Mouse (Mus musculus) C2C12 (cell line): ENCODE results near the gene Akip1. TPM values are rescaled to one million over a fixed set of nuclear protein-coding genes. Genes with fewer than 3 reads are reported as not detected.
A peak's percentile ranks its signal among the peaks of the same experiment; 100 is the strongest.

Experiments
- H3K27me3 ChIP-seq: one replicate; pipeline ENCODE4 v1.6.1; 2011; ENCODE audit not compliant: control insufficient read depth, insufficient read depth, insufficient read length
- H3K36me3 ChIP-seq: one replicate; pipeline ENCODE4 v1.6.1; 2011; ENCODE audit not compliant: control insufficient read depth, insufficient read depth
- H3K4me3 ChIP-seq: one replicate; pipeline ENCODE4 v1.5.1; 2011; ENCODE audit warnings: mild to moderate bottlenecking, control low read depth; ENCODE audit not compliant: poor library complexity, insufficient read depth, severe bottlenecking
- H3K79me2 ChIP-seq: one replicate; pipeline ENCODE4 v1.6.1; 2011; ENCODE audit not compliant: control insufficient read depth, insufficient read depth
- H3K79me3 ChIP-seq: one replicate; pipeline ENCODE4 v1.6.1; 2011; ENCODE audit warnings: low read depth, control low read depth
- H3ac ChIP-seq: one replicate; pipeline ENCODE3; 2011; ENCODE audit warnings: low read depth; ENCODE audit not compliant: control insufficient read depth, insufficient read length
- CEBPB ChIP-seq: IDR thresholded peaks from one replicate; pipeline ENCODE4 v1.6.1; 2011; ENCODE audit warnings: low read depth, mild to moderate bottlenecking, control low read depth, moderate library complexity
- CTCF ChIP-seq: IDR thresholded peaks from one replicate; pipeline ENCODE4 v1.5.1; 2011; ENCODE audit not compliant: control insufficient read depth, insufficient read depth, insufficient read length
- FOSL1 ChIP-seq: IDR thresholded peaks from one replicate; pipeline ENCODE4 v1.8.0; 2011; ENCODE audit warnings: mild to moderate bottlenecking, low read length; ENCODE audit not compliant: poor library complexity, insufficient read depth, severe bottlenecking
- MAX ChIP-seq: IDR thresholded peaks from one replicate; pipeline ENCODE4 v1.6.1; 2011; ENCODE audit warnings: mild to moderate bottlenecking, control low read depth
- MYOD1 ChIP-seq: IDR thresholded peaks from one replicate; pipeline ENCODE4 v1.6.1; 2011; ENCODE audit warnings: low read depth; ENCODE audit not compliant: control insufficient read depth, insufficient read length
- MYOG ChIP-seq: IDR thresholded peaks from one replicate; pipeline ENCODE4 v1.6.1; 2011; ENCODE audit not compliant: control insufficient read depth, insufficient read length; ENCODE audit errors: extremely low read depth
- USF1 ChIP-seq: IDR thresholded peaks from one replicate; pipeline ENCODE4 v1.6.1; 2011; ENCODE audit warnings: low read depth, mild to moderate bottlenecking, control low read depth, moderate library complexity
- polyA plus RNA-seq: library from polyadenylated mRNA; unstranded; fragments of >200 nt; fragmentation: generic; extraction: Trizol; gene quantifications from one replicate; pipeline ENCODE4 v1.2.1, GENCODE M21; 2012; ENCODE audit warnings: missing spikeins

Gene Akip1
- polyA plus RNA-seq, 1 experiment = 7.0 TPM

DNA sequence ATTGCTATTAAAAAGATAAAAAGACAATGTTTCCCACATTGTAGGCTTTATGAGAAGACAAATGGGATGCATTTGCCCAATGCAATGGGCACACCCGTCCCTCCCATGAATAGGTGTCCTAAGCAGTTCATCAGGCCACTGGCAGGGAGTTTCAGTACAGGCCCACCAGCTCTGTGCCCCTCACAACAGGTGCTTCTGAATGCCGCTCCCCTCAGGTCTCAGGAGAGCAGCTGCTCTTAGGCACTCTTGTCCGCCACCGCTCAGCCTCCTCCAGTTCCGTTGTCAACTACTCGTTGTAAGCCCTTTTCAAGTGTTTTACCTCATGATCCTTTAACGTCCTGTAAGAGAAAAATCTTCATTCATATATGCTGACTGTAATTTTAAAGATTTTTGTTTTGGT, 8.7 kb downstream of the Akip1 start:
- H3K4me3 ChIP-seq = no peak overlapping the region
- H3ac ChIP-seq = no peak overlapping the region
- no peaks in the 10 kb centered on the region for H3K79me2 ChIP-seq
- TF ChIP-seq MYOD1 (no peak), FOSL1 (no peak), CEBPB (no peak), MYOG (no peak), USF1 (no peak), CTCF (no peak), MAX (no peak)
- H3K79me3 ChIP-seq = no peaks in the 10 kb centered on the region
- no peaks in the 10 kb centered on the region for H3K36me3 ChIP-seq
- H3K27me3 ChIP-seq = no peaks in the 10 kb centered on the region

DNA sequence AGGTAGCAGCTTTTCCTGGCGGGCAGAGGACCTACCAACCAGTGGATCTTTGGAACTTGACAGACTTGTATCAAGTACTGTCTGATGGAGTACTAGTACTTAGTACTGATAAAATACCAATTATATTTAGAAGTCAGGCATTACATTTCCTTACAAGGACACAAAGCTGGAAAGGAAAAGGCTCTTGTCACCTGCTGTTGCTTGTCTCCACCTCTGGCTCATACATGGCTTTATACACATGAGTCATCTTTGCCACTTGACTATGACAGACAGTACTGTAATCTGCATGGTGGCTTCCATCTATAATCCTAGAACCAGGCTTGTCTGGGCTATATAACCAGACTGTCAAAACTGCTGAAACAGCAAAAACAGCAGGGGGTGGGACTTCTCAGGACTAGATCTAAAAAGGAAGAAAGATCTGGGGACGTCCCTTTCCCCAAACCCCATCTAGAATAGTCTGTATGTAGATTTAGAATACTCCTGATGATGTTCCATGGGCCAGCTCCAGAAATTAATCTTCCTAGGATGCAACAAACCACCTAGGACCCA, 10.0 kb downstream of the Akip1 start:
- peak; percentile 75 for TF ChIP-seq MYOD1
- TF ChIP-seq CEBPB = no peak
- Histone ChIP-seq H3K79me3 (no peaks in the 10 kb centered on the region), H3K27me3 (no peaks in the 10 kb centered on the region), H3K4me3 (no peak overlapping the region), H3K36me3 (no peaks in the 10 kb centered on the region), H3ac (no peak overlapping the region), H3K79me2 (no peaks in the 10 kb centered on the region)

DNA sequence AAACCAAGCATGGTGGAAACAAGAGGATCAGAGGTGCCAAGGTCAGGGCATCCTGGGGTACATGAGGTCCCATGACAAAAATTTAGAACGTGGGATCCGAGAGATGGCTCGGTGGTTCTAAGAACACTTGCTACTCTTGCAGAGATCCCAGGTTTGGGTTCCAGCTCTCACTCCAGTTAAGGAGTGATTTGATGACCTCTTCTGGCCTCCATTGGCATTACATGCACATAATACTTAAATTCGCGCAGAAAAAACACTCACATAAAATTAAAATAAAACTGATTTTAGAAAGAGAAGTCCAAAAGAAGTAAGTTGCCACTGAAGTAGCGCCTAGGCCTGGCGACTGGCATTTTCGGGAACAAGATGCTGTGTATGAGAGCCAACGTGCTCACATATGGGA, 15.8 kb downstream of the Akip1 start:
- TF ChIP-seq MYOG = no peak
- TF ChIP-seq CEBPB = no peak
- no peak for TF ChIP-seq CTCF
- no peak for TF ChIP-seq FOSL1
- no peak for TF ChIP-seq MYOD1
- no peak for TF ChIP-seq MAX
- no peak for TF ChIP-seq USF1
- no peak overlapping the region for H3ac ChIP-seq
- H3K36me3 ChIP-seq = no peaks in the 10 kb centered on the region
- H3K79me2 ChIP-seq = no peaks in the 10 kb centered on the region
- no peaks in the 10 kb centered on the region for H3K27me3 ChIP-seq
- H3K79me3 ChIP-seq = no peaks in the 10 kb centered on the region
- no peak overlapping the region for H3K4me3 ChIP-seq

DNA sequence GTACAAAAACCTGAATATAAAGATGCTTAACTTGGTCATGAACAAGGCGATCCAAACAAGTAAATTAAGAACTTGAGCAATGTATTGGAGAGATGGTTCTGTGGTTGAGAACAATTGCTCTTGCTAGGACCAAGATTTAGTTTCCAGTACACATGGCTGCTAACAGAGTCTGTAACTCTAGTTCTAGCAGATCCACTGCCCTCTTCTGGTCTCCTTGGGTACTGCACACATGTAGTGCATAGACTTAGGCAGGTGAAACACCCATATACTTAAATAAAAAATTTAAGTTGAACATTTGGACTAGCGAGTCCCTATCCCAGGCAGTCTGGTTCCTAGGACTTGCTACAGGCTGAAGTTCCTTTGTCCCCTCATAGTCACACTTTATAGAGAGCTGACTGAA, 19.1 kb downstream of the Akip1 start:
- no peaks in the 10 kb centered on the region for H3K27me3 ChIP-seq
- H3K79me3 ChIP-seq = no peaks in the 10 kb centered on the region
- H3K79me2 ChIP-seq = no peaks in the 10 kb centered on the region
- no peak overlapping the region for H3ac ChIP-seq
- no peaks in the 10 kb centered on the region for H3K36me3 ChIP-seq
- no peak for TF ChIP-seq CEBPB
- no peak for TF ChIP-seq CTCF
- TF ChIP-seq FOSL1 = no peak
- TF ChIP-seq MAX = no peak
- no peak for TF ChIP-seq MYOD1
- no peak for TF ChIP-seq USF1
- TF ChIP-seq MYOG = no peak
- no peak overlapping the region for H3K4me3 ChIP-seq

DNA sequence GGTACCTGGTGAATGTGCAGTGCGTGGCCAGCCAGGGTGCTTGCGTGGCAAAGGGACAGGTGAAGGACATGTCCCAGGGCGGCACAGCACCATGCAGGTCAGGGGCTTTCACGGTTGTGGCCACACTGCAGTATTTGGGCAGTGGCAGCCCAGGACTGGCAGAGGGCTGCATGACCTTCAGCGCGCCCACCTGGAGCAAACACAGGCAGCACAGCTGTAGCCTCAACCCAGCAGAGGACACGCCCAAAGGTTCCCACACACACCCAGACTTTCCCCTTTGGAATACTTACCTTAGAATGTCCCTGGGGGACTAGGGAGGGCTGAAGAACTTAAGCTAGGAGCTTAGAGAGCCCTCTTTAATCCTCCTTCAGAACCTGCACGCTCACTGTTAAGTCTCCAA, 19.6 kb downstream of the Akip1 start:
- no peaks in the 10 kb centered on the region for H3K36me3 ChIP-seq
- H3K79me3 ChIP-seq = no peaks in the 10 kb centered on the region
- TF ChIP-seq MAX (no peak), MYOG (no peak), CEBPB (no peak), USF1 (no peak)
- H3ac ChIP-seq = no peak overlapping the region
- no peak overlapping the region for H3K4me3 ChIP-seq
- no peaks in the 10 kb centered on the region for H3K27me3 ChIP-seq
- no peaks in the 10 kb centered on the region for H3K79me2 ChIP-seq

DNA sequence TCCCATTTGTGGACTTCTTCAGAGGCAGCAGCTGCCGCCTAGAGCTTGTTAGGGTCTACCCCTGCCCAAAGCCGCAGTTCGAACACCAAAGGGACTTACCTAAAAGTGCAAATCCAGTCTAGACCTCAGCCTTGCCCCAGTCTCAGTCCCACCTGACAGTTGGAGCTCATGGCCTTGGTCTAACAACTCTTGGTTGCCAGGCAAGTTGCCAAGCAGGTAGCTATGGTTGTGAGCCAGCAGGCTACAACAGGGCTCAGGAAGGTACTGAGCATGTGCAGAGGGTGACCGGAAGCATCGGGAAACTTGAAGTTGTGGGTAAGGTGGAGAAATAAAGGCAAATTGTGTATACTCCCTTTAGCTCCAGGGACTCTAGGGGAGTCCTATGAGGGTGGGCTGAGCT, 20.2 kb downstream of the Akip1 start, which contains the start of gene BC051019:
Gene BC051019 (minus strand): TSS at position 154 of the 400 bp plus-strand sequence.
- H3K36me3 ChIP-seq = no peaks in the 10 kb centered on the region
- H3K79me3 ChIP-seq = no peaks in the 10 kb centered on the region
- TF ChIP-seq CEBPB (no peak), FOSL1 (no peak), MAX (no peak)
- no peak within 1 kb of the TSS for H3K4me3 ChIP-seq
- H3K79me2 ChIP-seq = no peaks in the 10 kb centered on the region
- no peaks in the 10 kb centered on the region for H3K27me3 ChIP-seq
- no peak within 1 kb of the TSS for H3ac ChIP-seq
